Mouse (Mus musculus): ENCODE results near the gene Pmepa1. TPM values are rescaled to one million over a fixed set of nuclear protein-coding genes. Genes with fewer than 3 reads are reported as not detected.

The Pmepa1 gene
- total RNA-seq, 2 experiments from 2014 or later = 20.4 to 24.0 TPM

DNA sequence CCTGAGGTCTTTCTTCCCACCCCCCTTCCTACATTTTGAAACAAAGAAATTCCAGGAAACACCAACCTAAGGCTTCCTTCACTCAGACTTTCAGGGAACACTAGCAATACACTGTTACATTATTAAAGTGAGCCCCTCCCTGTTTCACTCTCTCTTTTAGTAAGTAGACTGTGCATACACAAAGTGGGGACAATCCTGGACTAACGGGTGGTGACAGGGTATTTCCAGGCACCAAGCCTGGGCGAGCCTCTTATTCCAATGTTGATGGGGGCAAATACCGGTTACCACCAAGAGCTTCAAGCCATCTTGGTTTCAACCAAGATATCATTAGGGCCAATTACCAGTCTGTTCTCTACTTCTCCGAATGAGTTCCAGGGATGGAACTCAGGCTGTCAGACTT lies 2.4 kb downstream of the Pmepa1 start:
- DNase-seq (ENCODE audit: low spot score in 2 of 2) = no peak
- peak overlapping the region; percentile 69; the same call in 1 of the 2 replicates for H3K4me3 ChIP-seq
- no peak for TF ChIP-seq CTCF (conservative IDR thresholded peaks at IDR 0.05)
- no peak overlapping the region for H3K27ac ChIP-seq

DNA sequence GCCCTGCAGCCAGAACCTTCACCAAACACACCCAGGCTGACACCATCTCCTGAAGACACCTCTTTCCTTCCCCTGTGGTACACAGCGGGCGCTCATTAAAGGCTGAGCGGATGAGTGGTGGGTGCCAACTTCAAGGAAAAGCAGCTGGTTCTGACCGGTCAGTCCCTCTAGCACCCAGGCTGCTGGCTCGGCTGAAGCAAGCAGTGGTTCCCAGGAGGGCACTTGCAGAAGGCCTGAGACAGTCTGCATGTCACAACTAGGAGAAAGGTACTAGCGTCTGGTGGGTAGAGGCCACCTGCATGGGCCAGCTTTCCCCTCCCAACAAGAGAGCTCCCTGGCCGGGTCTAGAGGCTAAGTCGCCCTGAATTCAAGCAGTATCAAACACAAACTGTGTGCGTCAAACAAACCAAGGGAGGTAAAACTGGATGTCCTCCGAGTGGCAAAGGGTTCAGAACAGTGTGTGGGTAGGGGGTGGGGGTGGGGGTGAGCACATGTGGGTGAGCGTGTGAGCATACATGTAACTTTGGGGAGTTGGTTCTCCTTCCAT lies 3.9 kb downstream of the Pmepa1 start:
- H3K4me3 ChIP-seq = no peak overlapping the region
- H3K27ac ChIP-seq = no peak overlapping the region
- no peak for TF ChIP-seq CTCF (conservative IDR thresholded peaks at IDR 0.05)
- DNase-seq (ENCODE audit: low spot score in 2 of 2) = no peak

DNA sequence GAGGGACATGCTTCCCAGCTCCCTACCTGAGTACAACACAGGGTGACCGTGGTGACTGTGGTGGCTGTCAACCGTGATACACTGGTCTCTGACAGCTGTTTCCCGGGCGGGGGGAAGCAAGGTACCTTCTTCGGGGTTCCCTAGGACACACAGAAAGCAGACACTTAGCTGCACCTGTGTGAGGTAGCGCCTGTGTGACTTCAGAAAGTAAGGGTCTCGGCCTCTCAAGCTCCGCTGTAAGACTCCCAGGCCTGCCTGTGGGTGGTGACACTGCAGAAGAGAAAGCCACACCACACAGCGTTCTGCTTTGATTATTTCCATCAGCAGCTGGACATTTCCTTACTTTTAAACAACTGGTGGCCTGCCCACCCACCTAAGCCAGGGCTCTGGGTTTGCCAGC lies 4.8 kb downstream of the Pmepa1 start:
- DNase-seq (ENCODE audit: low spot score in 2 of 2) = no peak
- Histone ChIP-seq H3K4me3 (no peak overlapping the region), H3K27ac (no peak overlapping the region)
- no peak for TF ChIP-seq CTCF (conservative IDR thresholded peaks at IDR 0.05)

DNA sequence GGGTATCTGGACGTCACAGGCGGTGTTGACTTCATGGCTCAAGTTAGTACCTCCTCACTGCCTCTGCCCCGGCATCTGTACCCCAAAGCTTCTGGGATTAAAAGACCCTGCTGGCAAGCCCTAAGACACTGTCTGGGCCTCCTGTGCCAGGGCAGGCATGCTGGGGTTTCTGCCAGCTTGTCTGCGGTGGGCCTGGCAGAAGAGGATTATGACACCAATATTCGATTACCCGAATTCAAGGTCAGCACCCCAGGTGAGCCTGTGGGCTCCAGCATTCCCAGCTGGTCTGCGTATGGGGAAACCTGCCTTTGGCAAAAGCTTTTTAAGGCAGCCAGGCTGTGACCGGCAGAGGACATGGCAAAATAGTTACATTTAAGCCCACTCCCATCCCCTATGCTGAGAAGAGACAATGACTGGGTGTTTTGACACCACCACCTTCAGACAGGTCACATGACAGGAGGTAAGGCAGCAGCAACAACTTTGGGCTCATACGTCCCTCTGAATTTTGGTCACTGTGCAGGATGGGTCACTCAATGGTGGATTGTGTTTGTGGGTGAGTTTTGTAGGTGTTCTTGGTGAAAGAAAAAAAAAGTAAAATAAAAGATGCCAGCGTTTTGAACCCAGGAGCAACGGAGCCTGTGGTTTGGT lies 5.6 kb downstream of the Pmepa1 start:
- no peak for TF ChIP-seq CTCF (conservative IDR thresholded peaks at IDR 0.05)
- no peak for DNase-seq (ENCODE audit: low spot score in 2 of 2)
- Histone ChIP-seq H3K4me3 (no peak overlapping the region), H3K27ac (no peak overlapping the region)

DNA sequence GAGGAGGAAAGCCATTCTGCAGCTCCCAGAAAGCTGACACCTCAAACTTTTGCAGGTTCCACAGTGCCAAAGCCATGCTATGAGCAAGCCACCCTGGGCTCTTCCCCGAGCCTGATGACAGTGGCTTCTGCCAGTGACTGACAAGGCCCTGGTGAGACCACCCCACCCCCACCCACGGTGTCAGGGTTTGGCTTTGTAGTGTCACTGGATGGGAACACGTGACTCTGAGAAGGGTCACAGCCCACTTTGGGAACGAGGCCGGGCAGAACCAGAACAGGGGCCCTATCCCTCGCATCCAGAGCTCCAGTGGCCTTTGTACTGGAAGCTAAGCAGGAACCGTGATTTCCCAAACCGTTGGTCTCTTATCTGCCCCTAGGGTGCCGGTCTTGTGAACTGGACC lies 6.1 kb downstream of the Pmepa1 start:
- no peak for DNase-seq (ENCODE audit: low spot score in 2 of 2)

DNA sequence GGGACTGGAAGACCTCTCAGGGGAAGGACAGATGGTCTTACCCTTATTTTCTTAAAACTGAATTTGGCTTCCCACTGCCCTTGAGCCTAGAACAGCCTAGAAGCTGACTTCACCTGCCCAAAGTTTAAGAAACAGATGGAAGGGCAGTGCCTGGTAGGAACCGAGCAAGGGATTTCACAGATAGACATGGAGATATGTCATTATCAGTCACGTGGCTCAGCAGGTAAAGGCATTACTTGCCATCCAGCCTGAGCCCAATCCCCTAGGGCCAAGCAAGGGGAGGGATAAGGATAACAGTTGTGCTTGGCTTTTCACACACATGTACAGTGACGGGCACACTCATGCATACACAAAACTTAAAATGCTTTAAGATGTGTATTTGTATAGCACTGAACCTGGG lies 8.8 kb downstream of the Pmepa1 start:
- TF ChIP-seq CTCF (conservative IDR thresholded peaks at IDR 0.05) = no peak
- Histone ChIP-seq H3K4me3 (no peak overlapping the region), H3K27ac (no peak overlapping the region)
- DNase-seq (ENCODE audit: low spot score in 2 of 2) = no peak

More for the DNA sequence above, 6.1 kb downstream of the Pmepa1 start:
- H3K27ac ChIP-seq = no peak overlapping the region
- H3K4me3 ChIP-seq = no peak overlapping the region
- no peak for TF ChIP-seq CTCF (conservative IDR thresholded peaks at IDR 0.05)

DNA sequence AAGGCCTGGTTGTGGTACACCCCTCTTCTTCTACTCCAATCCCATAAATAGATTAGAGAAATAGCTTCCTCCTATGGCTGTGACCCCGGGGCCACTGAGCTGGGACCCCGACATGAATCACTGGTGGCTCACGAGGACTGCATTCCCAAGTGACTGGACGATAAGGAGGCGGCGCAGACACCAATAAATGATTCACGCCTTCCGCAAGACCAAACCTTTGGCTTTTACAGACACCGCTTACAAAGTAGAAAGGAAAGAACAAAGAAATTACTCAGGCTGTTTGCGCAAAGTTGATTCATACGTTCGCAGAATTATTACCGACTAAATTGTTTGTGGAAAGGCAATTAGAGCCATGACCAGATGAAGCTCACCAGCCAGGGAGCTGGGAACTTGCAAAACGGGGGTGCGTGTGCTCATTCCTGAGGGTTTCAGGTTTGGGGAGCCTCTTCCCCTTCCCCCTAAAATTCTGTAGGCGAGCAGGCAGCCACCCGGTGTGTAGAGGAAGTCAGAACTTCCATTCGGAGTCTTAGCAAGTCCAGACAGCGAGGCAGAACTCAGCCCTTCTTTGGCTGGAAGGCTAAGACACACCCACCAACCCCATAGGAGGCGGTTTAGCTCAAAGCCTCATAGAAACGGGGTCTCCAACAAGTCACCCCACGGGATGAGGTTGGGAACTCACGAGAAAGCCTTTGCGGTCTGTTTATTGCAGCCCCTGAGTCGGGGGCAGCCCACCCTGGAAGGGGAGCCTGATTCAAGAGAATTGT lies 9.8 kb downstream of the Pmepa1 start:
- TF ChIP-seq CTCF (conservative IDR thresholded peaks at IDR 0.05) = no peak
- DNase-seq (ENCODE audit: low spot score in 2 of 2) = no peak
- Histone ChIP-seq H3K27ac (no peak overlapping the region), H3K4me3 (no peak overlapping the region)

DNA sequence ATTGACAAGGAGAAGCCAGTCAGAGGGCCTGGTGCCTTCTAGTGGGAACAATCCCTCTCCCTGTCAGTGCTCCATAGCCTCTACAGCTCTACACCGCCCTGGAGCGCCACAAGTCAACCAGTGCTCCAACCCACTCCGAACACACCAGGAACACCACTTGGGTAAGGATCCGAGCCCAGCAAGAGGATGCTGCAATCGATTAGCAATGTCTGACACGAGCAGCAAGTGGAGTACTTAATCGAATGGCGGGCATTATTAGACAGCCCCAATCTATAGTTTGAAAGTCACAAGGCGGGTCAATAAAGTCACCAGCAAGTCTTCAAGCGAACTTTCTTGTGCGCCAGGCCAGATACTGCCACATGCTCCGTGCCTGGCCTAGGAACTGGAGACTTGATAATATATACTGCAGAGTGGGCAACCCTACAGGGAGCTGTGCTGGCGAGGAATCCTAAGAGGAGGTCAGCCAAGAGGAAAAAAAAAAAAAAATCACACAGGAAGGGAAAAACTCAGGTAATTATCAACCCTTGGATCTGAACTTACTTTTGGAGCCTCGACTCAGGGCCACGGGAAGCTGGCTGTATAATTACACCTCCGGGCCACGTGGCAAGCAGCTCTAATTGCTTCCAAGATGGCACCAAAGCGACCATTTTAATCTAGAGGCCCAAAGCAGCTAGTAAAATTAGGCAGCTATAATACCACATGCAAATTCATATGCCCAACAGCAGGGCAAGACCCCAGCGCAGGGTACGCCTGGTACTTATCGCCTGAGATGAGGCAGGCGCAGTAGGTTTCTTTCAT lies 10.7 kb downstream of the Pmepa1 start:
- no peak for DNase-seq (ENCODE audit: low spot score in 2 of 2)
- TF ChIP-seq CTCF (conservative IDR thresholded peaks at IDR 0.05) = no peak
- H3K4me3 ChIP-seq = no peak overlapping the region
- H3K27ac ChIP-seq = no peak overlapping the region

DNA sequence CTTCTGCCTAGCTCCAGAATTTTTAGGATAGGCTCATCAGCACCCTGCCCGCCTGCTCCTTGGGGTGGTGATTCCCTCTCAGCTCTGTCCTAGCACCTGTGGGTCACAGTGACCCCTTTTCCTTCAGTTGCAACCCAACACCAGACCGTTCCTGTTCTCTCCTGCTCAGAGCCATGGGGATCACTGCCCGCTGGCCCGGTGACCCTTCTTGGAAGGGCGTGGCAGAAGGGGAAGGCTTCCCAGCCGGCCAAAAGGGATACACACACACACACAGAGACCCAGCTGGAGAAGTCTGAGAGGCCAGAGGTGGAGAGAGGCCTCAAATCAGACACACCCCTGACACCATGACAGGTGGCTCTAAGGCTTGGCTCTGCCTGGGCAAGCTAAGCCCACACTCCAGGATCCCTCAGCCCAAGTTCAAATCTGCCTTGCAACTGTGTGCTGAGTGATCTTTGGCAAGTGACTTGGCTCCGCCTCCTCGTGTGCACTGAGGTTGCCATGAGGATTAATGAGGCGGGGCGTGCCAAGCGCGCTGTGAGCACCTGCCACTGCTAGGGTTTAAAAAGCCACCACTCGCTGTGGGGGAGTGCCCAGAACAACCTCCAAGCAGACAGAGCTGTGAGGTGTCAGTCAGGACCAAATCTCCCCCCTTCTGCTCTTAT lies 11.7 kb downstream of the Pmepa1 start:
- Histone ChIP-seq H3K4me3 (no peak overlapping the region), H3K27ac (no peak overlapping the region)
- TF ChIP-seq CTCF (conservative IDR thresholded peaks at IDR 0.05) = no peak
- DNase-seq (ENCODE audit: low spot score in 2 of 2) = no peak

DNA sequence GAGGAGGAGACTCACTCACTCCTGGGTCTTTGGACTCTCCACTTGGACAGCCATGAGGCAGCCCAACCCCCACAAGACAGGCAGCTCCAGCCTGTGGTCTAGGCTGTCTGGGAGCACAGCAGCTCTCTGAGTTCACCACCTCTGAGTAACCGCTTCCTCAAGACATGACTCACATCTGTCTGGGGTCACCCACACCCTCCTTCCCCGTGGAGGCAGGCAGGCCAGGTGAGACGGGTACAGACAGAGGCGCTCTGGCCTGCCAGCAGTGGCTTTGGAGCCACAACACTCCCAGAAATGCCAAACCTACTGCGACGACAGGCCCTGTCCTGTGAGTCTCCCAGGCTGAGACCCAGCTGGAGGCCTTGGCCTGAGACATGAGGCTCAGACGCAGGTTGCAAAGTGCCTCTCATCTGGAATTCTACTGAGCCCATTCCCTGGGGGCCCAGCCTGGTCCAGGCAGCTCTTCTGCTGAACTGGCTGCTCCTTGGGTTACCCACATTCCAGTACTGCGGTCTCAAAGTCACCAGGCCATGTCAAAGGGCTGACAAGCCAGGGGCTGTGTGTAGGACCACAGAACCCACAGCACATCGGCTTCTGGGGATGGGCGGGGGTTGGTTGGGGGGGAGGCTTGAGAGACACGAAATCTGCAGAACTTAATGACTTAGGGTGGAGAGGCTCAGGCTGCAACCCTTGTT lies 12.6 kb downstream of the Pmepa1 start:
- no peak overlapping the region for H3K4me3 ChIP-seq
- no peak for DNase-seq (ENCODE audit: low spot score in 2 of 2)
- TF ChIP-seq CTCF (conservative IDR thresholded peaks at IDR 0.05) = no peak
- H3K27ac ChIP-seq = no peak overlapping the region

DNA sequence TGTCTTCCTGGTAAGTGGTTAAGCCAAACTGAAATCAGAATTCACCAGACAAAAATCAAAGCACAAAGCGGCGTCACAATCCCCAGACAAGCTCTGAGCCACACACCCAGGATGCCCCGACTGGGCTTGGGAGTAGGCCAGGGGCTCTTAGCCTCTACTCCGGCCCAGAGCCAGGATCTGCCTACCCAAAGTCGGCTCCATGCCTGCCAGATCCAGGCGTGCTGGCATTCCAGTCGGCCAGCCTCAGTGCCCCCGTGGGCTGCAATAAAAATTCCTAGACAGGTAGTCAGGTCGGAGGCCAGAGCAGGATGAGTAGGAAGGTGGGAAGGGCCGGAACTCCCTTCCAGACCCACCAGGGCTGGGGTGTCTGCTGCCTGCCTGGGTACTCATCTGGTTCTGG lies 14.8 kb downstream of the Pmepa1 start:
- no peak overlapping the region for H3K27ac ChIP-seq
- no peak overlapping the region for H3K4me3 ChIP-seq
- DNase-seq (ENCODE audit: low spot score in 2 of 2) = no peak
- TF ChIP-seq CTCF (conservative IDR thresholded peaks at IDR 0.05) = no peak

DNA sequence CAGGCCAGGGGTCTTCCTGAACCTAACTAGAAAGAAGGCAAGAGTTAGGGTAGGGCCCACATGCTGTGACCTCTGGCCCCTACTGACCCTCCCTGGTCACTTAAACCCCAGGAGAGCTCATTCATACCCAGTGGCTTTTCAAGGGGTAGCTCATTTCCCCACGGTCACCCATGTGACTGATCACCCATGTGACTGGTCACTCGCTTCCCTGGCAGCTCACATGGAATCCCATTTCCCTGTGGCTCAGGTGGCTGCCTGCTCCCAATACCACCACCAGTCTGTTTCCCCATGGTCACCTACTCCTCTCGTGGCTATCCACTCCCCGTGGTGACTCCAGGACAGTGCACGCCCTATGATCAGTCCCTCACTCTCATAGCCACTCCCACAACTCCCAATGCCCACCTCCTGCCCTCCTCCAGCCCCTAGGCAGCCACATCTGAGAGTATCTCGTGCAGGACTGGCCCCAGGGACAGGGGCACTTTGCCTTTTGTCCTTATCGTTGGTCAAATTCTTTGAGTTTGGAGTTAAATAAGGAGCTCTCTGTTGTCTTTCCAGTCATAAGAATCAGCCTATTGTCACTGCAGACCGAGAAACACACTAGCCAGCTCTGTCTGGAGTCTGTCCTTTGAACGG lies 17.8 kb downstream of the Pmepa1 start:
- H3K27ac ChIP-seq = no peak overlapping the region
- no peak for TF ChIP-seq CTCF (conservative IDR thresholded peaks at IDR 0.05)
- H3K4me3 ChIP-seq = no peak overlapping the region
- DNase-seq (ENCODE audit: low spot score in 2 of 2) = no peak
